Mouse (Mus musculus) kidney, postnatal 0 days (tissue): ENCODE results near the gene Ift81. TPM values are rescaled to one million over a fixed set of nuclear protein-coding genes. Genes with fewer than 3 reads are reported as not detected.

Source experiments
- ATAC-seq: fragments of 200-750 bp; cut with Nextera tagmentation; replicated peaks from 2 replicates; pipeline ENCODE4 v1.8.0; 2017; ENCODE audit warnings: low read depth, moderate number of reproducible peaks, moderate TSS enrichment, moderate library complexity; ENCODE audit not compliant: low FRiP score
- DNase-seq: peaks from one replicate; pipeline ENCODE4 v3.0.0-alpha.2; 2016; ENCODE audit warnings: low spot score
- H3K27ac ChIP-seq: fragments of 300-500 bp; sonication (generic); 2 replicates; pipeline ENCODE4 v1.5.1; 2014; ENCODE audit warnings: mild to moderate bottlenecking
- H3K27me3 ChIP-seq: fragments of 300-500 bp; sonication (generic); 2 replicates; pipeline ENCODE4 v1.6.1; 2014; ENCODE audit warnings: low read length, mixed read lengths; ENCODE audit not compliant: insufficient read depth
- H3K36me3 ChIP-seq: fragments of 300-500 bp; sonication (generic); 2 replicates; pipeline ENCODE4 v1.6.1; 2014; ENCODE audit warnings: low read length, mixed read lengths; ENCODE audit not compliant: insufficient read depth
- H3K4me1 ChIP-seq: fragments of 300-500 bp; sonication (generic); replicated peaks from 2 replicates; pipeline ENCODE4 v1.6.1; 2014; ENCODE audit warnings: antibody characterized with exemption, low read length, mixed read lengths; ENCODE audit not compliant: insufficient read depth
- H3K4me2 ChIP-seq: fragments of 300-500 bp; sonication (generic); 2 replicates; pipeline ENCODE4 v1.6.1; 2014; ENCODE audit warnings: mild to moderate bottlenecking, low read length, moderate library complexity, mixed read lengths
- H3K4me3 ChIP-seq: fragments of 300-500 bp; sonication (generic); replicated peaks from 2 replicates; pipeline ENCODE4 v1.5.1; 2014; ENCODE audit warnings: low read depth, low read length
- H3K9ac ChIP-seq: fragments of 300-500 bp; sonication (generic); 2 replicates; pipeline ENCODE4 v1.6.1; 2014; ENCODE audit warnings: low read depth, low read length
- H3K9me3 ChIP-seq: fragments of 300-500 bp; sonication (generic); replicated peaks from 2 replicates; pipeline ENCODE4 v1.6.1; 2016; ENCODE audit warnings: low read length, inconsistent platforms, mixed read lengths
- CTCF ChIP-seq: IDR thresholded peaks from 2 replicates; pipeline ENCODE4 v1.5.1; 2016; ENCODE audit warnings: antibody characterized with exemption, low read depth, mild to moderate bottlenecking, moderate library complexity
- WGBS: fragments of 180-500 bp; shearing (Covaris S2); extraction: QIAGEN DNeasy Blood & Tissue Kit; methylation state at CpG from one replicate; pipeline ENCODE4 v1.1.7; 2014; 5-methylcytosine and 5-hydroxymethylcytosine counted together
- polyA plus RNA-seq: library from polyadenylated mRNA; unstranded; fragments of >200 nt; fragmentation: Nextera tagmentation; extraction: Ambion mirVana; gene quantifications from 2 replicates; pipeline ENCODE4 v1.2.1, GENCODE M21; 2015

The Ift81 gene
- polyA plus RNA-seq, 1 experiment from 2014 or later: 39.1 TPM

- no peak for TF ChIP-seq CTCF
- no peak overlapping the region for H3K27ac ChIP-seq
- H3K9me3 ChIP-seq: no peaks in the 10 kb centered on the region
- DNase-seq: no peak
- no peak overlapping the region for H3K4me2 ChIP-seq
- no peaks in the 10 kb centered on the region for H3K27me3 ChIP-seq
- no peak overlapping the region for H3K9ac ChIP-seq
- WGBS: 82% methylated on average over 8 of the region's 8 CpGs
- ATAC-seq: no peak
- no peaks in the 10 kb centered on the region for H3K36me3 ChIP-seq
- no peaks in the 10 kb centered on the region for H3K4me1 ChIP-seq
- no peak overlapping the region for H3K4me3 ChIP-seq
Measured at GRCm38 (mm10) chr5:122635228-122635627, 20.9 kb upstream of the Ift81 start.

GRCm38 (mm10) chr5:122627243-122627642 lies 12.9 kb upstream of the Ift81 start:
- Histone ChIP-seq H3K9ac (no peak overlapping the region), H3K4me2 (no peak overlapping the region), H3K36me3 (no peaks in the 10 kb centered on the region), H3K27me3 (no peaks in the 10 kb centered on the region), H3K4me3 (no peak overlapping the region), H3K4me1 (no peaks in the 10 kb centered on the region), H3K27ac (no peak overlapping the region), H3K9me3 (no peaks in the 10 kb centered on the region)
- DNase-seq (peak; percentile 93), ATAC-seq (peak; percentile 69)
- TF ChIP-seq CTCF: peak; percentile 97
- WGBS: 33% methylated on average over 2 of the region's 2 CpGs

- Histone ChIP-seq H3K9ac (no peak overlapping the region), H3K4me1 (peaks cover 4% of the 10 kb centered on the region), H3K36me3 (no peaks in the 10 kb centered on the region), H3K4me3 (no peak overlapping the region), H3K27me3 (no peaks in the 10 kb centered on the region), H3K27ac (no peak overlapping the region), H3K9me3 (no peaks in the 10 kb centered on the region), H3K4me2 (no peak overlapping the region)
- WGBS: 88% methylated on average over 14 of the region's 14 CpGs
- no peak for ATAC-seq
- no peak for TF ChIP-seq CTCF
- no peak for DNase-seq
Measured at GRCm38 (mm10) chr5:122625565-122626252, 11.4 kb upstream of the Ift81 start.

GRCm38 (mm10) chr5:122624952-122625479 lies 10.7 kb upstream of the Ift81 start:
- no peak for TF ChIP-seq CTCF
- WGBS: 85% methylated on average over 11 of the region's 11 CpGs
- peaks cover 4% of the 10 kb centered on the region for H3K4me1 ChIP-seq
- H3K4me3 ChIP-seq: no peak overlapping the region
- H3K9ac ChIP-seq: no peak overlapping the region
- no peak for ATAC-seq
- no peak overlapping the region for H3K4me2 ChIP-seq
- H3K9me3 ChIP-seq: no peaks in the 10 kb centered on the region
- no peaks in the 10 kb centered on the region for H3K36me3 ChIP-seq
- no peaks in the 10 kb centered on the region for H3K27me3 ChIP-seq
- no peak overlapping the region for H3K27ac ChIP-seq
- no peak for DNase-seq

- ATAC-seq (no peak), DNase-seq (no peak)
- TF ChIP-seq CTCF: no peak
- no peaks in the 10 kb centered on the region for H3K36me3 ChIP-seq
- no peak overlapping the region for H3K4me3 ChIP-seq
- no peaks in the 10 kb centered on the region for H3K9me3 ChIP-seq
- WGBS: 84% methylated on average over 9 of the region's 9 CpGs
- peaks cover 4% of the 10 kb centered on the region for H3K4me1 ChIP-seq
- no peak overlapping the region for H3K4me2 ChIP-seq
- no peak overlapping the region for H3K27ac ChIP-seq
- no peak overlapping the region for H3K9ac ChIP-seq
- H3K27me3 ChIP-seq: no peaks in the 10 kb centered on the region
Measured at GRCm38 (mm10) chr5:122623861-122624260, 9.5 kb upstream of the Ift81 start.

GRCm38 (mm10) chr5:122622526-122622925 lies 8.2 kb upstream of the Ift81 start:
- no peaks in the 10 kb centered on the region for H3K27me3 ChIP-seq
- TF ChIP-seq CTCF: no peak
- ATAC-seq: no peak
- H3K27ac ChIP-seq: 0 out of 2 replicates have a peak overlapping the region, but pooled peaks have one; percentile 72
- H3K9ac ChIP-seq: no peak overlapping the region
- H3K4me1 ChIP-seq: peaks cover 4% of the 10 kb centered on the region
- H3K9me3 ChIP-seq: no peaks in the 10 kb centered on the region
- no peaks in the 10 kb centered on the region for H3K36me3 ChIP-seq
- WGBS: 82% methylated on average over 5 of the region's 5 CpGs
- no peak overlapping the region for H3K4me3 ChIP-seq
- DNase-seq: no peak
- H3K4me2 ChIP-seq: no peak overlapping the region
